Mouse (Mus musculus): ENCODE data around the gene Arid5b.

The Arid5b gene

DNA sequence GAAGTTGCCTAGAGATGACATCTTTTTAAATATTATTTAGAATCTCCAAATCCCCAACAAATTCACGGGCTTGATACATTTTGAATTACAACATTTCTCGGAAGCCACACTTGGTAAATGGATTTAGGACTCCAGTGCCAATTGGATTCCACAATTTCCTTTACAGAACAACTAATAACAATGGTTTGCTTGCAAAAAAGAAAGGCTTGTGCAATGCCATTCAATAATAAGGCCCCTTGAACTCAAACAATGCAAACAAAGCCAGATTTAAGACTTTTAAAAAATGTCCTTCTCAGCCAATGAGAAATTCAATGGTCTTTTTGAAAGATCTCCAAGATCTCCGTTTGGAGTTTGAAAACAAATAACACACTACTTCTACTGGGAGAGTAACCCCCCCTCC, 185.0 kb downstream of the Arid5b start:
- in situ Hi-C loops (cut with MboI, MseI), result no loop called here

DNA sequence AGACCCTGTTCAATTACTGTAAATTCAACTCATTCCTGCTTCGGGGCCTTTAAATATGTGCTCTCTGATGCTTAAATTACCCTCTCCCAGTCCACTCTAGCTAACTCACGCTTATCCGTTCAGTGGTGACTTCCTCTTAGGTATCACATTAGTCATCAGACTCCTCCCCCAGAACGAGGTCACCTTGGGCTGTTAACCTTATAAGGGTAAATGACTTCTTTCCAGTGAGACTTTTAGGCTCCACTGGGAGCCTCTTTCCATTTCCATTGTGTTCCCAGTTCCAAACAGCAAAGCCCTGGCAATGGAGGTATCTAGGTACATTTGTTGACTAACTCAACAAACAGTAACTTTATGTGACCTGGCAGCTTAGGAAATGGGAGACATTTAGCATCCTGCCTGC, 186.7 kb downstream of the Arid5b start:
- in situ Hi-C loops (cut with MboI, MseI), result no loop called here

DNA sequence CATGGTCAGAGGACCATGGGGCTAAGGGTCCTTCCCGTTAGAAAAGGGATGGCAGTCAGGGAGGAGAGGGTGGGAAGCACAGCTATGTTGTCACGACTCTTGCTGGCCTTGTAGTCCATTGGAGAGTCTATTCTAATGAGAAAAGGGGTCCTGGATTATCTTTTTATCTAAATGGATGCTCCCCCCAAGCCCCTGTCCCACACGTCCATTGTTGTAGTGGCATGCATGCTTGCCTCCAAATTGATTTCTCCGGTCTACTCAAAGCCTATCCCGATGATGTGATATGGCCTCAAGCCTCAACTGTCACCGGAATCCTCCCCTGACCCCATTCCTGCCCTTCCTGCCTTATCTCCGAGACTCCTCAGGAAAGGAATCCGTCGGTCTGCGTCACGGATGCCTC, 187.5 kb downstream of the Arid5b start:
- in situ Hi-C loops (cut with MboI, MseI), result no loop called here

DNA sequence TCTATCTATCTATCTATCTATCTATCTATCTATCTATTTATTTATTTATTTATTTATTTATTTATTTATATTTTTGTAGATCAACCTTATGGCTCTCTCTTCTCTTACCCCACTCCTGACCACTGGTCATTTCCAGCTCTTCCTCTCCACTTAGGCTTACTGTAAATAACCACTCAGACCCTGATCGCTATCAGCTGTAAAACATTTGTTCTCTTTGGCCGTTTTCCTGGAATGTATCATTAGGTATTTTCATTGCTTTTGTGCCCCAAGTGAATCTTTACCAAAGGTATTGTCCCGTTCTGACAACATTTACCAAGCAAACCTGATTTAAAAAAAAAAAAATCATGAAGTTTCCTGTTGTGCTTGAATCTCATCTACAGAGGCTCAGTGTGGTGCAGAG, 188.0 kb downstream of the Arid5b start:
- in situ Hi-C loops (cut with MboI, MseI), result no loop called here

DNA sequence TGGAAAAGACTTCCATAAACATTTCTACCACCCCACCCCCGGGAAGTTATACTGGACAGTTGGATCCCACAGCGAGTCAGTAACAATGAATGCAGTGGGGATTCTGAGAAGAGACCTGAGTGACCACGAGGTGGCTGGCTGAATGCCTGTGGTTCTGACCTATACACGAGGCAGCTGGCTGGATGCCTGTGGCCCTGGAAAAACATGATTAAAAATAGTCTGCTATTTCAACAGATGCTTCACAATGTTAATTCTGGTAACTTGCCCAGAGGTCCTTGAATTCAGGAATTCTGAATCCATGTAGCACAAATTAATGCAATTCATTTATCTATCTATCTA, 188.4 kb downstream of the Arid5b start:
- in situ Hi-C loops (cut with MboI, MseI), result no loop called here

DNA sequence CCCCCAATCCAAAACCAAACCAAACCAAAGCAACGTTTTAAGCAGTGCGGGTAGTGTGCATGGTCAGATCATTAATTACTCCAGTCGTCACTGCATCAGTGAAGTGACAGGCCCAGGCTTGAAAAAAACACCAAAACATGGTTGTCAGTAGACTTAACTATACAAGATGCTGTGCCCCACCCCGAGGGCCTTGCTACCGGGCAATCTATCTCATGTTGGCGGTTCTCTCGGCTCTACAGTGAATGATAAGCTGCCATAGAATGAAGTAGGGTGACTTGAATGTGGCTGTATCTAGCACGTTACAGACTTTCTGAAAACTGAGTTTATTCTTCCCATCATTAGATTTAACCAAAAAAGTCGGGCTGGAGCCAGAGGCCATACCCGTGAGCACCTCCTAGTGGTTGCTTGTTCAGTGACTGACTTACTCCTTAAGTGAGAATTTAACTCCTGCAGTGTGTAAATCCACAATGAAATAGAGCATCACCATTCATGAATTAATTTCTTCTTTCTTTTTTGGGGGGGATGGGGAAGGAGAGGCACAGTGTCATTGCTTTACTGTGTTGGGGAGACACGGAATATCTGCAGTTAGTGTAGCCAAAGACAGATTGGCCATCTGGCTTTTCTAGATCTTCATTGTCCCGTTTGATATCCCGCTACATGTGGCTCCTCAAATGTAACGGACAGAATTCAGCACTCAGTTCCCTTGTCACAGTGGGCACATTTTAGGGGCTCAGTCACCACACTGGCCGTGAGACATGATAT, 188.9 kb downstream of the Arid5b start:
- in situ Hi-C loops (cut with MboI, MseI), result loop anchor here (5.0 kb wide), 1 partner anchor 92 kb away; no protein-coding TSS in a partner anchor

DNA sequence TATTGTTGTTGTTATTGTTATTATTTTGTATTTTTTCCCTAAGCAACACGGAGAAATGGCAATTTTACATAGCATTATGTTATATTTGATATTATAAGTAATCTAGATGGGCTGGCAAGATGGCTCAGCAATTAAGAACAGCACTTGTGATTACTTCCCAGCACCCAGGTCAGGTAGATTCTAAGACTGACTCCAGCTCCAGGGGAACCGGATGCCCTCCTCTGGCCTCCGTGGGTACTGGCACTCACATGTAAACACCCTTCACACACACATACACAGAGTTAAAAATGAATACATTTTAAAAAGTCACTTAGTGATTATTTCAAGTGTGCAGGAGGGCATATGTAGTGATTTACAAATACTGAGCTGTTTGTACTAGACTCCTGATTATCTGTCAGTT, 190.8 kb downstream of the Arid5b start:
- in situ Hi-C loops (cut with MboI, MseI), result loop anchor here (5.0 kb wide), 1 partner anchor 90 kb away; no protein-coding TSS in a partner anchor

DNA sequence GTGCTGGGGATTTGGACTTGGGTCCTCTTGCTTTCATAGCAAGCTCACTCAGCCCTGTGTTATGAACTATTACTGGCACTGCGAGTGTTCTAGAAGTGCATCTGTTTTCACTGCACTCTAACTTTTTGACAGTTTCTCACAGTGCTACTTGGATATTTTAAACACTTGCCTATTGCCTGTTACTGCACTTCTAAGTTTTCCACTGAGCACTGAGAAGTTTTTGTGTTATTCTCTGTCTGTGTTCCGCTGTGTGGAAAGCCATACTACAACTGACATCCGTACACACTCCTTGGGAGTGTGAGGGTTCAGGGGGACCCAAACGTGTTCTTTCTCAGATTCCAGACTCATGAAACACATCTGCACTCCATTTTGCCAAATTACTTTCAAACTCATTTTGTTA, 191.6 kb downstream of the Arid5b start:
- in situ Hi-C loops (cut with MboI, MseI), result loop anchor here (5.0 kb wide), 1 partner anchor 90 kb away; no protein-coding TSS in a partner anchor

DNA sequence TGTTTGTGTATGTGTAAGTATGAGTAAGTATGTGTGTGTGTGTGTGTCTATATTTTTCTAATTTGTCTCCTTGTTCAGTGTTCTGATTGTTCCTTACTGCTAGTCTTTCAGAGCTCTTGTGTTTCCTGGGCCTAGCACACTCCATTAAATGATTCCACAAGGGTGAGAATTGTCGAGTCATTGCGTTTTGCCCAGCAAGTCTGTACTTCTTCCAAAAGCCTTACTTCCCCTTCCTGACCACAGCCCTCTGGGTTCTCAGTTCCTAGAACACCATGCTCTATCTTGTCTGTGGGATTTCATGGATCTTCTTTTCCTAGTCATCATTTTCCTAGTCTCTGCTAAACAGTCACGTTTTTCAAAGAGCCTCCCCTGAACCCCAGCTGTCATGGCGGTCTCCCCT, 193.0 kb downstream of the Arid5b start:
- in situ Hi-C loops (cut with MboI, MseI), result loop anchor here (5.0 kb wide), 1 partner anchor 88 kb away; no protein-coding TSS in a partner anchor

DNA sequence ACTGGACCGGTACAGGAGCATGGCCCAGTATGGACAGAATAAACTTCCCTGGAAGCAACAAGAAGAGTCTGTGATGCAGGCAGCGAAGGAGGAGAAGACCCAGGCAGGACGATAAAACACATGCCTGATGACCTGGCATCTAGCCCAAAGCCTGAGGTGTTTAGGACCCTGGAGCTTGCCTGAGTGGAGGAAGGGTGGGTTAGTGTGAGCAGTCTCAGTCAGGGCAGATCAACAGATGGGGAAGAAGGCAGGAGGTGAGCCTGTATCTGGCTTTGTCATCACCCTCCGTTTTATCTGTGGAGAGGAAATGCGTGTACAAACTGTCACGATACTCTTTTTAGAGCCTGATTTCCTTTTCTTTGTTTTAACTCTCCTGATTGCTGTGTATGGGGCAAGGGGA, 196.8 kb downstream of the Arid5b start:
- in situ Hi-C loops (cut with MboI, MseI), result no loop called here

DNA sequence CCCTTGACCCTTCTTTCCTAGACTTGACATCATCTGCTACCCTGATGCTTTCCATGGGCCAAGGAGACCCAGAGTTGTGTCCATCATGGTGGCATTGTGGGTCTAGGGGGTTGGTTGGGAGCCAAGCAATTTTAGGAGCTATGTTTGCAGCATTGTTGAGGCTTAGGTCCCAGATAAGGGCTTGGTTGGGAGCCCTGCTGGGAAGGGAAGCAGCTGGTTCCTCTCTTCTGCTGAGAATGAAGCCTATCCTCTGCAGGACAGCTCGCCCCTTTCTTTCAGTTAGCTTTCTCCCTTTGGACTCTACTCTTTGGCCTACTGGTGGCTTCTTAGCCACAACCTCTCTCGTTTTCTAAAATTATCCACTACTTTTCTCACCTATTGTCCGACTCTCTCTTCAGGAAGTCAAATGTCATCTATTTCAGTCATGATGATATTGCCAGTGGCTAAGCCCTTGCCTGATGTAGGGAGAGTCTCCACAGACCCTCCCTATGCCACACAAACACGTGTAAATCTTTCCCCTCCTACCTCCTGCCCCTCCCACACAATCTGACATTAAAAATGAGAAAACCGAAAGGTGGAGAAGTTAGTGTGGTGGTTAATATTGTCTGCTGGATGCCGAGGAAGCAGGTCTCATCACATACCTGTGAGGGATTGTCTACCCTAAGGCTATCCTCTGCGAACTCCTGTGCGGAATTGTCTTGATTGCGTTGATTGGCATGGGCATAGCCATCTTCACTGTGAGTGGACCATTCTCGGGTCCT, 198.4 kb downstream of the Arid5b start:
- in situ Hi-C loops (cut with MboI, MseI), result no loop called here

DNA sequence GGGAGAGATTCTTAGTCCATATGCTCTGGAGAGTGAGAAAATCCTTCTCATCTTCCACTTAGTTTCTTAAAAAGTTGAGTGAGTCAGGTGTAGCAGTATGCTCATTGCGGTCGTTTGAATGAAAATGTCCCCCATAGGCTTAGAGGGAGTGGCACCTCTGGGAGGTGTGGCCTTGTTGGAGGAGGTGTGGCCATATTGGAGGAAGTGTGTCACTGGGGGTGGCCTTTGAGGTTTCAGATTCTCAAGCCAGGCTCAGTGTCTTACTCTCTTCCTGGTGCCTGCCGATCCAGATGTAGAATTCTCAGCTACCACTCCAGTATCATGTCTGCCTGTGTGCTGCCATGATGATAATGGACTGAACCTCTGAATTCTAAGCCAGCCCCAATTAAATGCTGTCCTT, 199.8 kb downstream of the Arid5b start:
- in situ Hi-C loops (cut with MboI, MseI), result no loop called here

DNA sequence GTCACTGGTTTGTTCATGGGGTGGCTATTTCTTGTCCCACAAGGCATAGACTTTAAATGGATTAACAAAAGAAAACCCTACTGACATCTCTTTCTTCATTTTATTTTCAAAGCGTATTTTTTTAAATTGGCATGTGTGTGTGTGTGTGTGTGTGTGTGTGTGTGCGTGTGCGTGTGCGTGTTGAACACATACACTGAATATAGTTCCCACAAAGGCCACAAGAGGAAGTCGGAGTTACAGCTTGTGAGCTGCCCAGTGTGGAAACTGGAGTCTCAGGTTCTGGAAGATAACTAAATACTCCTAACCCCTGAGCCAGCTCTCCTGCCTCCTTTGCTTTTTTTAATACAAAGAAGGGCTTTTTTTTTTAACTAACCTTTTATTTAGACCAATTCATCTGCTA, 203.4 kb downstream of the Arid5b start:
- in situ Hi-C loops (cut with MboI, MseI), result no loop called here

DNA sequence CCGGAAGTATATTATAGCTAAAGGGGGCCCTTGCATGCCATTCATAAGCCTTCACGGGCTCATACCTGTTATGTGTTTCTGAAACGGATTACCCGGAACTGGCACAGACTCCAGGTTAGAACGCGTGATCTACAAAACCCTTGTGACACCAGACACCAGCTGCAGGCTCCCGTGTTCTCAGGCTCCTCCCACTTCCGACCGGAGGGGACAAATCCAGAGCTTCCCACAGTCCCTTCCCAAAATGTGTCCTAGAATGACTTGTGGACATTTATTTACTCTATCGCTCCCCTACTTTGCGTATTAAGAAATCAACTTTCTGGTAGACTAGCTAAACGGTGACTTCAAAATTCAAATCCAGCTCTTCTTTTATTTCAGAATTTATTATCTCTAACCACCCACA, 204.2 kb downstream of the Arid5b start:
- in situ Hi-C loops (cut with MboI, MseI), result loop anchor here (5.0 kb wide), 1 partner anchor 288 kb away; no protein-coding TSS in a partner anchor

DNA sequence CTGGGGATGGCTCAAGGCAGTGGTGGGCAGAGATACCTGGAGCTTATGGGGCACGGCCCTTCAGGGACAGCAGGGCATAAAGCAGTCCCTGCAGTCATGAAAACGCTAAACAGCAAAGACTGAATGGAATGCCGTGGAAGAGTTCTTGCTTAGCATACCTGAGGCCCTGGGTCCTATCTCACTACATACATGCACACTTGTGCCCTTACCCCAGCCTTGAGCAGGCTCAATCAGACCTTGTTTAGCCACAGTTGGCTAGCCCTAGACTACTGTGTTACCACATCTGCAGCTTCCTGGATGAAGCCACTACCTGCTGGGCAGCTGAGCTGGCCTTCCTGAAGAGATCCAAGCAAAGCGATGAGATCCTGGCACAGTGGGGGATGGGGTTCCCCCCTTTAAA, 205.9 kb downstream of the Arid5b start:
- in situ Hi-C loops (cut with MboI, MseI), result loop anchor here (5.0 kb wide), 1 partner anchor 290 kb away; no protein-coding TSS in a partner anchor

DNA sequence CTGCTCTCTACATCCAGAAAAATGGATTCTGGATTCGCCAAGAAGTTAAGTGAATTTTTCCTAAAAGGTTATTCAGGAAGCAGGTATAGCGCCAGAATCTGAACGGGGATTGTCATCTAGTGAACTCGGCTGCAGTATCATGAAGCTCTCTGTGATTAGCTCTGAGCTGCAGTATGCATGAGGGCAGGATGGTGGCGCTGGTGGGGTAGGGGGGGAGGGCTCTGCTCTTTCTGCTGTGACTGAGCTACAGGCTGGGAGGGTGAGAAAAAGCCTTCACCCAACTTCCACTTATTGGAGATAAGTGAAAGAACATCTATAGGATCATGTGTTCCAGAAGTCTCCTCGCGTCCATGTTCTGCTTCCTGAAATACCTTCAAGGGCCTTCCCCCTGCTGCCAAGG, 207.5 kb downstream of the Arid5b start:
- in situ Hi-C loops (cut with MboI, MseI), result loop anchor here (5.0 kb wide), 1 partner anchor 291 kb away; no protein-coding TSS in a partner anchor

DNA sequence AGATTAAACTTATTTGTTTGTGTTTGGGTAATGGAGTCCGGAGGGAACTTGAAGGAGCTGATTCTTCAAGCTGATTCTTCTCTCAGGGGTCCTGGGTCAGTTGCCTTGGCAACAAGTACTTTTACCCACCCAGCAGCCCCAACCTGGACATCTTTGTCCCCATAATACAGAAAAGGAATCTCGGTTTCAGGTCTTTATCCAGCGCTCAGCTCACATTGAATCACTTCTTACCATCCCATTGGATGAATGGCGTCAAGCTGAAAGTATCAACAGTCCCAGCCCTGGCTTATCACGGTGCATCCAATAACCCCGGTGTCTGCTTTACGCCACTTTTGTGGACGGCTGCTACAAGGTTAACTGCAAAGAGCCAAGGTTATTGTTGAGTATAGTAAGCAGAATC, 210.1 kb downstream of the Arid5b start:
- in situ Hi-C loops (cut with MboI, MseI), result no loop called here

DNA sequence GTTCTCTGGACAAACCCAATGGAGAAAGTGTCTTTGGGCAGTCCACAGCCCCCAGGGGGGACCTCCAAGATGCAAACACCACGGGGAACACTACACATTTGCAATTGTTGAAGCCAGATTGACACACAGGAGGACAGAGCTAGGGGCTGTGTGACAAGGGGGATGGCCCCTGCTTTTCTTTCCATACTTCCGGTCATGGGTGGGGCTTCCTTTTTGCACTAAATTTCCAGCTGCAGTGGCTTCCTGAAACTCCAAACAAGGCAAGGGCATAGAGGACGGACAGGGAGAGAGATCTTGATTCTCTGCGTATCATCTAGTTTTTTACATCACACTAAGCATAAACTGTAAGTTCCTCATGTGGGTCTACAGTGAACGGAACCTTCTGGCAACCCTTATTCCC, 210.6 kb downstream of the Arid5b start:
- in situ Hi-C loops (cut with MboI, MseI), result no loop called here

DNA sequence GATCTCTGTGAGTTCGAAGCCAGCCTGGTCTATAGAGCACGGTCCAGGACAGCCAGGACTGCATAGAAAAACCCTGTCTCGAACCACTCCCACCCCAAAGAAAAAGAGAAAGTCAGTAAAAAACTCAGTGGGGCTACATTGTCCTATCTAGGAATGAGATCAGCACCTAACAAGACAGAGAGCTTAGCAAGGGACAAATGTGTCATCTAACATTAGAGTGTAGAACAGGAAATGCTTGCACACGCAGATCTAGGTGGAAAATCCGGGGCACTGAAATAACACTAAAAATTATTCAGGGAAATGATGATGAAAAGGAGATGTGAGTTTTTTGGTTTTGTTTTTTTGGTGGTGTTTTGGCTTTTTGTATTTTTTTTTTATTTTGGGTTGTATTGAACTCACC, 212.4 kb downstream of the Arid5b start:
- in situ Hi-C loops (cut with MboI, MseI), result no loop called here

DNA sequence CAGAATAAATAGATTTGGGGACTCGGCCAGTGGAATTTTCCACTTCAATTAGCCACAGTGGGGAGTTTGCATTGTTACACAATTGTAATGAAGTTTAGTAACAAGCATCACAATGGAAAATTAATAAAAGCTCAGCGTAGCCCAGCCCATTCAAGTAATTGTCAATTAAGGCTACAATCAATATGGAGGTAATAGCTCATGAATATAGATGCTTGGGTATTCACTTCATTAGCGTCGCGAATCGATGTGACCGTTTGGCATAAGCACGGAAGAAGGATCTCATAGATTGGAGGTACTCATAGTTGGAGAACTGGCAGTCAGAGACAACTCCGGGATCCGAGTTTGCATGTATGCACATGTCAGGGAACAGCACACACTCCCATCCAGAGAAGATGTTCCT, 214.0 kb downstream of the Arid5b start:
- in situ Hi-C loops (cut with MboI, MseI), result no loop called here

DNA sequence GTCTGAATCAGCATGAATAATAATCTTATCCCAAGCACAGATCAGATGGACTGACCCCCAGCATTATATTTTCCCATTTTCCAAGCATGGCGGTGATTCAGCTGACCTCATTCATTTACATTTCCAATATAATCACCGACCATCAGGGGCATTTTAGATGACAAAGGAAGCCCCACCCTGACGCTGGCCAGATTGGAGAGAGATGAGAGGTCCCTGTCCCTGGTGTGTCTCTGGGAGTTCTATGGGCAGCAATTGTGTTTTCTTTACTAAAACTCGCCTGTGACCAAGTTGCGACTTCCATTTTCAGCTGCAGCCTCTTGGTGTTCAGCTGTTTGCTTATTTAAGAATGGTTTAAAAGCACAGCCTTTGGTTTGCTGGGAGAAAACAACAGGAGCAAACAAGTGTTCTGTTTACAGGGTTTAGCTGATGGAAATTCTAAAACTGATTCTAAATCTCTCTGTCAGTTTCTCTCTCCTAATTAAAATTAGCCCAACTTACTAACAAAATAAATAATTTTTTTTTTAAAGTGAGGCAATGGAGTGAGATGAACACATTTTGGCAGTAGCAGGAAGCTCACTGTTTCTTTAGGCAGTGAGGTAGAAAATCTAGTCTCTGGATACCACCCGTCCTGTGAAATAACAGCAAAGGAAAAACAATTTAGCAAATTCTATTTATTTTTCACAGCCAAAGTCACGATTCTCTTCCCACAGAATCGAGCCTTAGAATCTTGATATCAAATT, 214.6 kb downstream of the Arid5b start:
- in situ Hi-C loops (cut with MboI, MseI), result no loop called here

DNA sequence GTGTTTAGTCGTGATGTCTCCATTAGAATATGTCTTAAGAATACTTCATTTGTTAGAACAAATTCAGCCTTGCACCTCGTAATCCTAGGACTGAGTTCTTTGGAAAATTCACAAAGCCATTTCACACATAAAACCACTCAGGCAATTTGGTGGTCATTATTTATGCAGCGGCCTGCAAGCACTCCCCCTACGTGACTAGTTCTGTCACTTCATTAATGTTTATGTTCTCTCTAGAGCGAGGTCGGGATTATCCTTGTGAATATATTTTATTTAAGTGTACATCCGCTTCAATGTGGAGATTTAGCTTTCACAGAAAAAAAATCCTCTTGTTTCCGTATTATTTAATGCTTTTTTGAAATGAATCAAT, 217.3 kb downstream of the Arid5b start:
- in situ Hi-C loops (cut with MboI, MseI), result no loop called here

All from T-helper 2 cell (primary cell).